Mouse (Mus musculus) olfactory bulb, adult 2 months (tissue): ENCODE measurements around the gene Tex29.

Source experiments
- CTCF ChIP-seq: fragments of 200-500 bp; IDR thresholded peaks from 2 replicates; pipeline ENCODE4 v1.5.1; 2012; ENCODE audit warnings: low read depth, mild to moderate bottlenecking, low read length, moderate library complexity; ENCODE audit not compliant: insufficient read depth
- POLR2A ChIP-seq: fragments of 200-500 bp; IDR thresholded peaks from 2 replicates; pipeline ENCODE4 v1.6.1; 2012; ENCODE audit warnings: mild to moderate bottlenecking, low read depth, low read length, moderate library complexity; ENCODE audit not compliant: insufficient read depth

- TF ChIP-seq CTCF (no peak), POLR2A (no peak)
Observed at GRCm38 (mm10) chr8:11867832-11868231, 27.6 kb downstream of the Tex29 start.
